Mouse (Mus musculus) ES-Bruce4 (cell line): ENCODE results near the gene Sap25.

Experiments used
- CTCF ChIP-seq: IDR thresholded peaks from one replicate; pipeline ENCODE4 v1.8.1; 2011; ENCODE audit warnings: low read depth, low read length
- POLR2A ChIP-seq: IDR thresholded peaks from one replicate; pipeline ENCODE4 v1.8.1; 2011; ENCODE audit warnings: low read length; ENCODE audit not compliant: insufficient read depth

GRCm38 (mm10) chr5:137649251-137649650 lies 8.1 kb downstream of the Sap25 start:
- TF ChIP-seq CTCF, result no peak
- no peak for TF ChIP-seq POLR2A
